Mouse (Mus musculus): ENCODE data around the gene Dph1.

DNA sequence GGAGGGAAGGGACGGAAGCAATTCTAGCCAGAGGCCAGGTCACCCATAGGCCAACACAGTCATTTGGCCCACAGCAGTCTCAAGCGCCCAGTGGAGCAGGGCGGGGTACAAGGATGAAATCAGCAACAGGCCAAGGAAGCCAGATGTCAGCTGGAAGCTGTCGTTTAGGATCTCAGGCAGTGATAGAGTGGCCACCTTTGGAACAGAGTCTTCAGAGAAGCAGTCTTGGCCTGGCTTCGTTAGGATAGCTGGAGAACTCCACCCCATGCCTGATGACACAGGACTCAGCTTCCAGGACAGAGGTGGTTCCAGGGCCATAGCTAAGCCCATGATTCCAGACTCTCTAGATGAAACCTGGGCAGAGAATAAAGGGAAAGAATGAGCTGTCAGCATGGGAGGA is 50.6 kb downstream of the Dph1 start:
- TF ChIP-seq POLR2A (IDR thresholded peaks at IDR 0.05; ENCODE audit: borderline replicate concordance, low read depth, low read length), result no peak
- TF ChIP-seq CTCF (IDR thresholded peaks at IDR 0.05; ENCODE audit: low read depth, low read length), result no peak

Data from bone marrow macrophage, adult 2 months (primary cell).